Mouse (Mus musculus) forelimb bud, embryonic 11.5 days (tissue): ENCODE measurements at regions not wholly inside any gene's neighbourhood (a gene's known extent, or its start where the extent isn't known, plus 50 kb on each side); places are given as distances from the start of the nearest gene placed in this dataset.
A peak's percentile ranks its signal among the peaks of the same experiment; 100 is the strongest.

Experiments
- DNase-seq: peaks from one replicate; pipeline ENCODE4 v3.0.0-alpha.2; 2012; ENCODE audit warnings: low read depth, low spot score

DNA sequence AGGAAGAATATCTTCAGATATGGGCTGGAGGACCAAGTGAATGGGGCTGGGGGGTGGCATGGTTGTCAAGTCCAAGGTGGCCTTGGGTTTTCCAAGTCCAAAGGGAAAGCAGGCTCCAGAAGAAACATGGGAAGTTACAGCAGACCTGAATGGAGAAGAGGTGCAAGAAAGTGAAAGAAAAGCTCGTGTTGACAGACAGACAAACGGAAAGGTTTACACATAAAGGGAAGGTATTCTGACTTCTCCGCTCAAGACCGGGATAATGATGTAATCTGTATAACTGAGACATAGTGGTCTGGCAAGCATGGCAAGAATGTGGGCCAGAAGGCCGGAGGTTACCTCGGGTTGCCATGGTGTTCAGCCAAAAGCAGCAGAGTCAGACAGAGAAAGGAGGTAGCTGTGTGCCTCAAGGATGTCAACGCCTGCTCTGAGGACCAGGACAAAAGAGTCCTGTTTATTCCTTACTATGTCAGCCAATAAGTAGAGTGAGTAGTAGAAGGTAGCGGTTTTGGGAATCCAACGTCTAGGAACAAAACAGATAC is 50.8 kb upstream of the Elk3 start:
- no peak for DNase-seq

DNA sequence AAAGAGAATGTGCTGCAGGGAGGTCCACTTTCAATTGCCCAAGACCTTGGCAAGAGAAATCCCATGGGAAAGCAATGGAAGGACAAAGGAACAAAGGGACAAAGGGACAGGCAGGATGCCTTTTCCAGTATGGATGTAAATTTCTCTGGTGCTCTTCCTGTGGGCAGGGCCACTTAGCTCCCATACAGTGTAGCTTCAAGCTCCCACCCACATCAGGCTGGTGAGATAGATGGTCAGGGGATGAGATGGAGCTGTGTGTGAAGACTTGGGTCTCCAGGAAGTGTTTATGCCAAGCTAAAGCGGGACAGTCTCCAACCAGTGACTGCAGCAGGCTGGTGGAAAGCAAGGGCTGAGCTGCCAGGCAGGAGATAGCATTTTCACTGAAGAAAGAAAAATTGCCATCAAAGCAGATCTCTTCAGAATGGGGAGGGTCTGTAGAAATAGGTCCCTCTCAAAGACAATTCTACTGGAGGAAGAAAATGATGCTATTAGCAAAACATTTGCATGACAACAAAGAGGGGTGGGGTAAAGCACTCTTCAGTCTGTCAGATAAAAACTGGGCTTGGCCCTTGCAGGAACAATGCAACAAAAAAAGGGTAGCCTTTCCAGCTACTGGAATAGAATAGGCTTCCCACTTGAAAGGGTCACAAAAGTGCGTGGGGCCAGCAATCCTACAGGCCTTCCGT is 53.3 kb upstream of the Elk3 start:
- DNase-seq = no peak

DNA sequence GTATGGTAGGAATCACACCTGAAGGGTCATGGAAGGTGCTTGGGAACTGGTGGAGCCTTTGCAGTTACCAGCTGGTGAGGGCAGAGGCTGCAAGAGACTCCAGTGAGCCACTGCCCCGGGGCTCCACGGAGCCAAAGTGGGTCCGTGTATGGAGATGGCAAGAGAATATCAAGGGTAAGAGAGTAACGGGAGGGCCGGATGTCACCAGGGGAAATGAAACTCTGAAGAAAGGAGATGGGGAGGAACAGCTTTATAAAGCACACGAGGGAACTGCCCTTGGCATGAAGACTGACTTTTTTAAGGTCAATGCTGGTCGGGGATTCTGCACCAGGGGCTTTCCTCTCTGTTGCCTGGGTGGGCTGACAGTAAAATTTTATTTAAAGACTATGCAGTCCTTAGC is 53.9 kb upstream of the Elk3 start:
- no peak for DNase-seq

DNA sequence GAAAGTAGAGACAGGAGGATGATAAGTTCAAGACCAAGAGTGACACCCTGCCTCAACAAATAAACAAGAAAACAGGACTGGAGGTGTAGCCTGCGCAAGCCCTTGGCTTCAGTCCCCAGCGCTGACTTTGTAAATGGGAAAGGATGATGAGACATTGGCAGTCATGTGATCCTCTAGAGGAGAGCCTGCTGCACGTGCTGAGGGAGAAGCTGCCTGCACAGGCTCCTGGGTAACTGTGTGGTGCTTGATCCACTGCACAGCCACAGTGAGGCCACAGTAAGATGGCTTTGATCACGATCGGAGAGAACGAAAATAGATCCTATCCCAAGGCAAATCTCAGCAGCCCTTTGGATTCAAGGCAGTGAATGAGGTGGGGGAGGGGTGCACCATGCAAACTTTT is 54.4 kb upstream of the Elk3 start:
- no peak for DNase-seq

DNA sequence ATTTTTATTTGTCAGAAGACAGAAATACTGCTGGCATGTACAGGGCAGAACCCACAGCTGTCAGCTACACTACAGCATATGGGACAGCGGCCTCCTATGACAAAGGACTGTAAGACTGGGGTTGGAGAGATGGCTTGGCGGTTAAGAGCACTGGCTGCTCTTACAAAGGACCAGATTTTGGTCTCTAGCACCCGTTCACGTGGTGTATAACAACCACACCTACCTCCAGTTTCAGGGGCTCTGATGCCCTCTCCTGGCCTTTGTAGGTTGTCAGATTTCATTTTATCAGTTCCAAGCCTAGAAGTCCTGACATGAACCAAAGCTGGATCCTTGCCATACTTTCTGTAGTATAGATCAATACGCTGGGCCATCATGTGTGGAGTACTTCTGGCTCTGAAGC is 54.9 kb upstream of the Elk3 start:
- no peak for DNase-seq

DNA sequence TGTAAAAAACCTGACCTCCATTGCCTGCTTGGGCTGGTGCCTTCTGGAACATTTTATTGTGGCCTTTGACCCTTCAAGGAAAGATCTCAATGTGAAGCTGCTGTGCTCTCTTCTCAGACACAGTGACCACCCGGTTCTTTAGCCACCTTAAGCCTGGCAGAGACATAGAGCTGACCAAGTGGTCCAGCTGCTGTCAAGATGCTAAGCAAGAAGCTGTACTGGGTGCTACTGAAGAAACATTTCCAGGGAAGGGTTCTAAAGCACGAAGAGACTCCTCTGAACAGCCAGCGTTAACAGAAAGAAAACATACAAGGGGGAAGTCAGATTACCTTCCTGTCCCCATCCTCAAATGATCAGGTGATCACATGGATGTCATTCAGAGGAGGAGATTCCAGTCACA is 58.8 kb upstream of the Elk3 start:
- no peak for DNase-seq

DNA sequence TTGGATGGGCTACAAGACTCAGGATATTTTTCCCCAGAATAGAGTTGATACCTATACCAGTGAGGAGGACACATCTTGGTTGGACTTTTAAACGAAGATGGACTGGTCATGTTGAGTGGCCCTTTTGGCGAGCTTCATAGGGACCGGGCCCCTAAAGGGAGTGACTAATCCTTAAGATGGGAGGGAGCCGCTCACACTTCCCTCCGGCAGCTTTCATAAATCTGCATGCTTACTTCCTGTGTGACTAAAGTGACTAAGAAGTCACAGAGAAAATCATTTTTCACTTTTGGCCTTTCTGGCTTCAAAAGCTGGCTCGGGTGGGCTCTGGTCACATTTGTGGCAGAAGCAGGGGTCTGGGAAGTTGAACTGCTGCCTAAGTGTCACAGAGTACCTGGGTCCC is 59.4 kb upstream of the Elk3 start:
- DNase-seq = no peak

DNA sequence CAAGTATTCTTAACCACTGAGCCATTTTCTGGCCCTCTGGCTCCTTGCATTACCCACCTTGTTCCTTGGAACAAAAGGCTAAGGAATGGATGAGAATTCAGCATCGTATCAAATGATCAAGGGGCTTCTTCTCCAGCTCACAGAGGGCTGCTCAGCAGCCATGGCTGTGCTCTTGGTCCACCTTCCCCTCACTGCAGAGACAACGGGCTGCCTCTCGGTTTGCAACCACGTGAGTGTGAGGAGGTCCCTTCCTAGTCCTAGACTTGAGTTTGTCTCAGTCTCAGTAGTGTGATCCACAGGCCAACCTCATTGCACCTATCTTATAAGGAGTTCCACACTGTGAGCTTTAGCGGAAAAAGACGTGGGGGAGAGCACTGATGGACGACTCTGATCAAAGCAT is 61.3 kb upstream of the Elk3 start:
- DNase-seq = no peak

DNA sequence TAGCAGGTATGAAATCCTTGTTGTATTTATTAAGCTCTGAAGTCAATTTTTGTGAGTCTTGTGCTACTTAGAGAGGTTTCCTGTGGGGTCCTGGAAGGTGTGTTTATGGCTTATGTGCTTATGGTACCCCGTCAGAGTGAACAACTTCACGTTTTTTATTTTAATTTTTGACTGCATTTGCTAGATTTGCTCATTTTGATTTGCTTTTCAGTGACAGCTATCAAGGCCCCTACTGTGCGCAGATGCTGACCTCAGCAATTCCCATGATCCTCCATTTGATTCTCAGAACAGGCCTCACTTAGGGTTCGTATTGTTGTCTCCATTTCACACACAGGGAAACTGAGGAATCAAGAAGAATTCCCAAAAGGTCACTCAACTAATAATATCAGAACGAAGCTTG is 62.3 kb upstream of the Elk3 start:
- DNase-seq = no peak

DNA sequence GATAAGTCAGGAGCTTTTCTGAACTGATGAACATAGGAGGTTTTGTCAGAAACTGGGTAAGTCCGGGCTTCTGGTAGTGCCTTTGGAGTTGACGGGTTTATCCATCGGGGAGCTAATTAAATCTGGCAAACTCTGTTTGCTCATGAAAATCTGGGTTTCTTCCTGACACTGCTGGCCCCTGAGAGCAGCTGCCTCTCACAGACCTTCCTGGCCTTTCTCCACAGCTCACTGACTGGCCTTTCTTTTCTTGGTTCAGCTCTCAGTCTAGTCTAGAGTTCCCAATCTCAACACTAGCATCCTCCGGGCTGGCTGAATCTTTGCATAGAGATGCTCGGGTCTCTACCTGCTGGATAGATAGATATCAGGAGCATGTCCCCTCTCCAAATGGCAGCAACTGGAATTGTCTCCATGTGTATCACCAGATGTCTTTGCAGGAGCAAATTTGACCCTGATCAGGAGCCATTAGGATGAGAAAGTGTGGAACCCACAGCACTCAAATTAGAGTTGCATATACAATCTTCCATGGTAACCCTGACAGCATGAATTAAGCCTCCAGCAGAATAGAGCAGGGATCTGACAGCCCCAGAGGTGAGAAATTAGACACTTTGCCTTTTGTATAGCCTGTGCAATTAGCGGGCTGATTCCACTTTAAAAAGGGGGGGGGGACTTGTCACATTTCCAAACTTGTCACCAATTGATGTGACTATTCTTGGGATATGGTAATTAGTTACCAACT is 63.2 kb upstream of the Elk3 start:
- no peak for DNase-seq

DNA sequence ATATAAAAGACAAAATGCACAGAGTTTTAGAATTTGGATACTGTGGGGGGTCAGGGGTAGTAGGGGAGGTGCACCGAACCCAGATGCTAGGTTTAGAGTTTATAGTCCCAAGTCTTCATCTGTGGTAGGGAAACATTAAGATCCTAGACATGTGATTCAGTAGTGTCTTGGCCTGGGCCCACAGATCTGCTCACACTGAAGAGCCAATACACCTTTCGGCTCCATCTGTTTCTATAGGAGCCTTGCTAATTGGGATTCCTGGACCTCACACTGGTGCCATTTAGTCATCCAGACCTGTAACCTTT is 63.7 kb upstream of the Elk3 start:
- DNase-seq = no peak

DNA sequence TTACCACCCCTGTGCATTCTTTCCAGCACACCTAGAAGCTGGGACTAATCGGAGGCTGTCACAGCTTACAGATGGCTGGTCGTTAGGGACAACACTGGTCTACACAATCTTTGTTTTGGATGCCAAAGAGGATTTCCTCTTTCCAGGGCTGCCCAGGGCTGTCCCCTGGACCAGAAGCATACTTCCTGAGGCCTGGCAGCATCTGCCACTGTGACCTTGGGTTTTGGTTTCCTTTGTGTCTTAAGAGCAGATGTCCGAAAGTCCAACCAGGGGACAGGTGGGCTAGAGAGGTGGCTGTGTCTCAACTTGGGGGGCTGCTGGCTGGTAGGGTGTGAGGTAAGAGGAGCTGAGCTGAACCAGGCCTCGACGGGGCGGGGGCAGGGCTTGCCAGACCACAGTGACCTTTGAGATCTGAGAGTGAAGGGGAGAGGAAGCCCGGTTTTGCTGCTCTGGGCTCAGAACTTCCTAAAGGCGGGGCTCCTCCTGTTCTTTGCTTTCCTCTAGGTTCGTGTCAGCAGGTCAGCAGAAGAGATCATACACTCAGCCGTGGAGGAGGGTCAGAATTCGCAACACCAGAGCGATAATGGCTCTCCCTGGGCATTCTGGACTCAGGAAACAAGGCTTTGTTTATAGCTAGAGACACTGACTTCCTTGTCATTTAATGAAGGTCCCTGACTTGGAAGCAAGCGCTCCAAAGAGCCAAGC is 64.2 kb upstream of the Elk3 start:
- peak; percentile 40 for DNase-seq

DNA sequence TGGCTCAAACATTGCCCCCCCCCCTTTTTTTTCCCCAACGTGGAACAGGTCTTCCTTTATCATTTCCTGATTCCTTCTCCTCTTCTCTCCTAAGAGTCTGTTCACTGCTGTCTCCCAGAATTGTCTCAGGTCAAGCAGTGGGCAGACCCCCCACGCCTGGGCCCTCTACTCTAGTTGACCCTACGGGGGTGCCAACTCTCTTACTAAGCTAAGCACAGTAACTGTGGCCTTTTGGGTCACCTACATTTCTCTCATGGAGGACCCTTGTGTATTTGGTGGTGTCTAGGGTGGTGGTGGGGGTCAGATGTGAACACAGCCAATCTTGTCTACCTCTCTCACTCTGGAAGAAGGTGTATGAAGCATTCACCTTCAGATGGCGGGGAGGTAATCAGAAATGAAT is 64.8 kb upstream of the Elk3 start:
- no peak for DNase-seq

DNA sequence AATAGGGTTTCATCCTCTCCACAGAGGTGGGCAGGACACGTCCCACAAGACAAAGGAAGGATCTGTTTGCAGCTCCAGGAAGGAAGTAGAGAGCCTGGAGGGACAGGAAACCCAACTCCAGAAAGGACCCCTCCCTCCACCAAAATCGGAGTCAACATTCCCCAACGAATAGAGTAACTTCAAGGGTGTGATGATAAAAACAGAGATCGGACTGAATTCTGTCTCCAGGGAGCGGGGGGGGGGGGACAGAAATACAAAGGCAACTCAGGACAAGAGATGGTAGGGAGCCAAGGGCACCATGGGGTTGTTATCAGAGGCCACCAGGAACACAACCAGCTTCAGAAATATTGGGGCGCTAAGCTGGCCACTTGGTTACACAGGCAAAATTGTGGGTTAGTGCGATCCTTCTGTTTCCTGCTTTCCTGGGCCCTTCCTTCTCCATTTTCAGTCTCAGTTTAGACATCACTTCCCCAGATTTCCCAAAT is 65.6 kb upstream of the Elk3 start:
- no peak for DNase-seq

DNA sequence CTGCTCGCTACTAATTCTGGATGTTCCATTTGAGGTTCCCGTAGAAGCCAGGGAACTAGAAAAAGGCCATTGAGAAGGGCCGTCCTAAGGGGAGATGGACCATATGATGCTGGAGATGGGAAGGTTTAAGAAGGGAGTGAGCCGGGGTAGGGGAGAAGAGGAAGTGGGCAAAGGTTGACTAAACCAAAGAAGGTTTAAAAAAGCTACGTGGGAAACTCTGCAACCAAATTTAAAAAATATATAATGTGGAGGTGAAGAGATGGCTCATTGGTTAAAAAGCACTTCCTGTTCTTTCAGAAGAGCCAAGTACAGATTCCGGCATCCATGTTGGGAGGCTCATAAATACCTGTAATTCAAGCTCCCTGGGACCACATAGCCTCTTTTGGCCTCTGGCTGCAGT is 63.9 kb upstream of the Lta4h start:
- DNase-seq = no peak

DNA sequence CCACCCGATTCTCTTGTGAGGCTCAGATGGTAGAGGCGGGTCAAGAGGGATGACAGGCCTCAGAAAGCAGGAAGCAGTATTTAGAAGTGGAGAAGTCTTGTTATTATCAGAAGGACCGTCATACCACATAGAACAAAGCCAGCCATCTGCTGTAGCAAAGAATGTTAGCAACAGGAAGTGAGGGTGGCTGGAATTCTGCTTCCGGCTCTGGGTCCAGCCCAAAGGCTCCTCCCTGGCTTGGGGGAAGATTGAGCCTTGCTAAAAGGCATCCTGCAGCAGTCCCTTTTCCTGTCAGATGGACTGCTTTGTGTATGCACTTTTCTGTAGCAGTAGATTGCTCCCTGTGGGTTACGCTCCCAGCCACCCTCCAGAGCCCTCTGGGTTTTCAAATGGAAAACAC is 61.9 kb upstream of the Lta4h start:
- peak; percentile 12 for DNase-seq

DNA sequence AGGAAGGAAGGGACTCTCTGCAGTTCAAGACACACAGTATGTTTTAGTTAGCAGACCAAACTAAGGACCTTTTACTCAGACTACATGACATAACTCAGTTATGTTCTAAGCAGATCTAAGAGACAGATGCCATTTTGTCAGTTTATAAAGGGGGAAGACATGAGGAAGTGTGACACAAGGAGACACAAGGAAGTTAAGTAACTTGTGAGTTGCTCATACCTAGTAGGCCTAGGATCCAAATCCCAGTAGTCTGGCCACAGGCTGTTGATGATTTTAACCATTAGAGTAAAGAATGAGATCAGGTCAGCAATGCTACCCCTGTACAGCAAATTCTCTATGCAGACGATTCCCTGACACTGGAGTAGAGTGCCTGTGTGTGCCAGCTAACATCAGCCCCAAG is 59.3 kb upstream of the Lta4h start:
- DNase-seq = no peak

DNA sequence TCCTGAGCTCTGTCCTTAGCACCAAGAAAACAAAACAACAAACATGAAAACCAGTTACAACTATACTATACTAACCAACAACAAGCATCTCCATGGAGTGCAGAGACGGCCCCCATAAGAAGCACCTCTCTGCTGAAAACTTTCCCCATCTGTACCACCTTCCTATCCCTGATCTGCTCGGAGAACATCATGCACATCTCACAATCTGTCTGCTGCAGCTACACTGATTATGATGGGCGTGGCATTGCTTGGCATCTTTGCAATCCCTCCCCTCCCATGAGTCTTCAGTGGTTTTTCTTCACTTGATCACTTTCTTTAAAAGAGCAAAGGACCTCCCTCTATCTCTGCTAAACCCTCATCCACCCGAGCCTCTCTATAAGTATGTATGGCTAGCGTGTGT is 55.5 kb upstream of the Lta4h start:
- DNase-seq = no peak

DNA sequence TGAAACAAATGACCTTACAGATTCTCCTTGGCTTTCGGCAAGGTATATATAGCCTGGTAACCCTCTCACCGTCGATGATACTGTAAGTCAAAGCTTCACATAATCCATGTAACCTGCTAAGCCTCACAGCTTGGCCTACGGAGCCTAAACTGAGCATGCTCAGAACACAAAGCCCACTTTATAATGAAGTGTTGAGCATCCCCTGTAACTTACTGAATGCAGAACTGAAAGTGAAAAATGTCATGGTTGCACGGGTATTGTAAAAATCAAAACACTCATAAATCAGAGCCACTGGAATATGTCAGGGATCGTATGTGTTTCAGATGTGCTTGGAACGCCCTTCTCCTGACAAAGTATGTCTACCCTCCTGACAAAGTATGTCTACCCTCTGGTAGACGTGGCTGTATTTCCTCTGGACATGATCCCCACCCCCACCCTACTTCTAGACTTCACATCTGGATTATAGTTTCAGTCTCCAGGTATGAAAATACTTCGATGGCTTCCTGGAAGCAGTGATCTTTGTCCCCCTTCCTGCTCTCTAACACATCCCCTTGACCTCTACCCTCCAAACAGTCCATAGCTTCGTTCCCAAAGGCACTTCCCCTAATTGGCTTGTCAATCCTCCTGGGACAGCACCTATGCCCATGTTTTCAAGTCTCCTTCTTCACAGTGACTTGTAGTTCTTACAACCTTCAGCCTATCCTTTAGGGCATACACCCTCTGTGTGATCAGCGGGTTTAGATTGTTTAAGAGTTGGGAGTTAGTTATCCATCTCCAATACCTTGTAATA is 54.5 kb upstream of the Lta4h start:
- DNase-seq = no peak

DNA sequence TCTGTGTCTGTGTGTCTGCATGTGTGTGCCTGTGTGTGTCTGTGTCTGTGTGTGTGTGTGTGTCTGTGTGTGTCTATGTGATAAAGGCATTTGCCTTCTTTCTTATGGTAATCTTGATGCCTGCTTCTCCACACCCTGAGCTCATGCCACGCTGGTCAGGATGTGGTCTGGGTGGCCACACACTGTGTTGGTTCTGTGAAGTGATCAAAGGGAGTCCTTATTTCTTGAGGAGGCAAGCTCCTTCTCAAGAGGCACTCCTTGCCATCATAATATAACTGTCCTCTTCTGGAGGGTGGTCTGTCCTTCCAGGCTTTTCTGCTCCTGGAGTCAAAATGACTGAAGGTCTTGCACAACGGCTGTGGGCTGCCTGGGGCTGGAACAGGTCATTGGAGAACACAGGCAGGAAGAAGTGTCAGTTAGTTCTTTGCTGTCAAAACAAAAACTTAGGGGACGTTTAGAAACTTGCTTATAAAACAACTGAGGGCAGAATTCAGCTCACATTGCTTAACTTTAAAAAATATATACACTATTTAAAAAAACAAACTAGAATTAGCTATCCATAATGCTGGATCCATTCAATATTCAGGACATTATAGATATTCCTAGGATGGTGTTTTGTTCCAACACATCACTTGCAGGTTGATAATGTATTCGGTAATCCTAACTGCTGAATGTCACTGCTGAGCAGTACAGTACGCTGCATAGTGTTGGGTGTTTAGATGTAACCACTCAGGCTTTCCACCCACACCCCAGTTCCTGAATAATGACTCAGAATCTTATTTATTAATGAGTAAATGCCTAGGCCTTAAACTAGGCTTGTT is 50.3 kb upstream of the Lta4h start:
- no peak for DNase-seq
